Mouse (Mus musculus): ENCODE measurements around the gene Klhl42.

Gene Klhl42

DNA sequence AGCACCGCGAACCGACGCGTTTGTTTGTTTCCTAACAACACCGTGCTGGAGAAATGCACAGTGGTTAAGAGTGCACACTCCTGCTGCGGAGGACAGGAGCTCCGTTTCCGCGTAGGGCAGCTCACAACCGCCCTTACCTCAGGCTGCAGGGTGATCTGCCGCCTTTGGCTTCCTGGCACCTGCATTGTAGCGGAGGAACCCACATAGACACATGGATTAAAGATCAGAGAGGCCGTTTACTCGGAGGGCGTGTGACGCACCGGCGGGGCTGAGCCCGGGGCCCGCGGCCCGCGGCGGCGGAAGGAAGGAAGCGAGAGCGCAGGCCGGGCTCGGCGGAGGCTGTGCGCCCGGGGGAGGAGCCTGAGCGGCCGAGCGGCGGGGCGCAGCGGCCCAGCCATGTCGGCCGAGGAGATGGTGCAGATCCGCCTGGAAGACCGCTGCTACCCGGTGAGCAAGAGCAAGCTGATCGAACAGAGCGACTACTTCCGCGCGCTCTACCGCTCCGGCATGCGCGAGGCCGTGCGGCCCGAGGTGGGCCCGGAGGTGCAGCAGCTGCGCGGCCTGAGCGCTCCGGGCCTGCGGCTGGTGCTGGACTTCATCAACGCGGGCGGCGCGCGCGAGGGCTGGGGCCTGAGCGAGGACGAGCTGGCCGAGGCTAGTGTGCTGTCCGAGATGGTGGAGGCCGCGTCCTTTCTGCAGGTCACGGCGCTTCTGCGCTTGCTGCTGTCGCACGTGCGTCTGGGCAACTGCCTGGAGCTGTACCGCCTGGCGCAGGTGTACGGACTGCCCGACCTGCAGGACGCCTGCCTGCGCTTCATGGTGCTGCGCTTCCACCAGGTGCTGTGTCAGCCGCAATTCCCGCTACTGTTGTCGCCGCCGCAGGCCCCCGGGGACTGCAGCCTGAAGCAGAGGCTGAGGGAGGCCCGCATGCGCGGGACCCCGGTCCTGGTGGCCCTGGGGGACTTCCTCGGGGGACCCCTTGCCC is at the start of gene Klhl42:
Klhl42 (plus strand) TSS at position 244 of the 985 bp plus-strand sequence.
- DNase-seq (ENCODE audit: low spot score in 2 of 2) = peak; percentile 74 to 83

DNA sequence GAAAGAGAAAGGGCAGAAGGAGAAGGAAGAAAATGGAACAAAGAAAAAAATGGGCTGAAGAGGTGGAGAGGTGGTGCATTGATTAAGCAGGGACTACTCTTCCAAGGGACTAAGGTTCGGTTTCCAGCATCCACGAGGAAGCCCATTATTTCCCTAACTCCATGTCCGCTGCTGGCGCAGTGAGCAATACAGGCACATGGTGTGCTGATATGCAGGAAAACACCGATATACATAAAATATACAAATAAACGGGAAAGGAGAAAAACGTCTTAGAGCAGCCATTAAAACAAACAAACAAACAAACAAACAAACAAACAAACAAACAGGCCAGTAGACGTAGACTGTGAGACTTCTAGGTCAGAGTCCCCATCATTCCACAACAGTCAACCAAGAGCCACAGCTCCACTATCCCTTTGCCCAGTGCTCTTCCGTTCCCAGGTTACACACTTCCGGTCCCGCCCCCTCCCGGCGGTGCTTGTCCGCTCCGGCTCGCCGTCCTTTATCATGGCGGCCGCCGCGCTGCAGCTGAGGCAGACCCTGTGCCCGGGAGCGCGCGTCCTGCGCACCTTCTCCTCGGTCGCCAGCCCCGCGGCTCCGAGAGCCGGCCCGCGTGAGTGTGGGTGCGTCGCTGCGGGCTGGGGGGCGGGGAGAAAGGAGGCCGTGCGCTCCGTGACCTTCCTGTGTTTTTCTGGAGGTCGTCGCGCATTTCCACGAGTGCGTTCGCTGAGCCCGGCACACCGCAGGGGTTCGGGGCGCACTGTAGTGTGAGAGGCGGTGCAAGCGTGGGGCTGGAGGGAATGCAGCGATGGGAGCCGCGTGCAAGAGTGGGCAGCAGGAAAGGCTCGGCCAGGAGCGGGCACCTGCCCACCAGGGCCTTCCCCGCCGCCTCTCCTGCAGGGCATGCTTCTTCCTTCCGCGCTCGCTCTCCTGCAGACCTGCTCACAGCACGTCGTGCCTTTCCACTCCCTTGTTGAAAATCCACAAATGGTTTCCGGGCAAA is 48.6 kb upstream of the Klhl42 start, which contains the start of gene Mrps35:
Mrps35 (plus strand) TSS at position 474 of the 1,000 bp plus-strand sequence.
- DNase-seq (ENCODE audit: low spot score in 2 of 2) = peak; percentile 72 to 86

DNA sequence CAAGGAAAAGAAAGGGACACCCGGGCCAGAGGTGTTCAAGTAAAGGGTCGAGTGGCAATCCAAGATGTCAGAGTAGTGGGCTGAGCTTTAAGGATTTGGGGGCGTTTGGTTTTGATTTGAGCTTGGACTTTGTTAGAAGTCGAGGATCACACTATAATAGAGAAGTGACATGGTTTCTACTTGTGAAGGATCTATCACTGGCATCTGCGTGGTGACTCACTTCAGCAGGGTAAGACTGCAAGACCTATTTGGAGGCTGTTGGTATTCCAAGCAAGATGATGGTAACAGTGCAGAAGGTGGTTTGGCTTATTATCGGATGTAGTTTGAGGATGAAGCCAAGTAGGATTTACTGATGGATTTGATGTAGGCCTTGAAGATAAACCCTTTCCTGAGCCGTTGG is 47.5 kb upstream of the Klhl42 start:
- DNase-seq (ENCODE audit: low spot score in 2 of 2) = no peak

DNA sequence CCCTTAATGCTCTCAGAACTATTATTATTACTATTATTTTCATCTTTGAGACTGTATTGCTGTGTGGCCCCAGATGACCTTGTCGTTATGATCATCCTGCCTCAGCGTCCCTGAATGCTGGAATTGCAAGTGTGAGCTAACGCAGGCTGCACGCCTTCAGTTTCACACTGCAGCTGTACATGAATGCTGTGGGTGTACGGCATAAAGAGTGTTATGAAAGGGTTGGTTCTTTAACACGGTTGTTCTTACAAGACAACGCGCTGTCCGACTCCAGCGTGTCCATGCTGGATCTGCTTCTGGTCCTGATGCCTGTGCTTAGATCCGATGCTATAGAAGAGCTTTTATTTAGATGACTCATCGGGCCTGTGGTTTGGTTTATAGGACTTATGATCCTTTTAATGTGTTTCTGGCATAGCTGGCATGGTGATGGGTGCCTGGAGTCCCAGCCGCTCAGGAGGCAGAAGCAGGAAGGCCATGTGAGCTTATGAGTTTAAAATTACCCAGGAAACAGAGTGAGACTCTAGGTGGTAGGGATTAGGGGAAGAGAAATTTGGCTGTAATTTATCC is 41.9 kb upstream of the Klhl42 start:
- no peak for DNase-seq (ENCODE audit: low spot score in 2 of 2)

DNA sequence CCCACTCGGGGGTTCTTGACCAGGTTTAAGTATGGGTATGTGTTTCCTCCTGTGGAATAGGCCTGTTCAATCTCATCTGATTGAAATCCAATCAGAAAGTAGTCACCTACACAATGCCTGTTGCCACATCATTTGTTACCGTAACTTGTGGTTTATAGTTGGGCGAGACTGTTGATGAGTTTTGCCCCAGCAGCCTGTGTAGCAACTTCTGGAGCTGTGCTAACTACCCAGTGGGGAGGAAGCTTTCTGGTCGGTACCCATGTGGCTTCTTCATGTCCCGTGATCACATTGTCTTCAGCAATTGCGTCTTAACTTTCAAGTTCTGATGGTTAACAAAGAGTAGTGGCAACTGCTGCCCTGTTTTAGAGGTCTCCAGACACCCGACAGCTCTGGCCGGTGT is 39.5 kb upstream of the Klhl42 start:
- DNase-seq (ENCODE audit: low spot score in 2 of 2) = no peak

DNA sequence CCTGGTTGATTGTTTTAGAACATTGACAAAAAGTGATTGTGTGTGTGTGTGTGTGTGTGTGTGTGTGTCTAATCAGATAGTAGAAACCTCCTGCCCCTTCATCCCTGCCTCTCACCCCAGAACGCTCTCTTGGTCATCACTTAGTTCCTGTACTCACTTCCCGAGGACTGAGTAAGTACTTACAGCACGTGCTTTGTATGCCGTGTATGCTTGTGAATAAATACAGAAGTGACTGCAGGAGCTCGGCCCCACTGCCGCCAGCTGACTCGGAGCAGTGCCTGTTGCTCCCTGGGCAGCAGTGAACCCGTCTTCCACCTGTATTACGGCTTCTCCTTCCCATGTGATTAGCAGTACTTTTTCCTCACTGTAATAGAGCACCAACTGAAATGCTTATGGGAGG is 38.7 kb upstream of the Klhl42 start:
- DNase-seq (ENCODE audit: low spot score in 2 of 2) = no peak

DNA sequence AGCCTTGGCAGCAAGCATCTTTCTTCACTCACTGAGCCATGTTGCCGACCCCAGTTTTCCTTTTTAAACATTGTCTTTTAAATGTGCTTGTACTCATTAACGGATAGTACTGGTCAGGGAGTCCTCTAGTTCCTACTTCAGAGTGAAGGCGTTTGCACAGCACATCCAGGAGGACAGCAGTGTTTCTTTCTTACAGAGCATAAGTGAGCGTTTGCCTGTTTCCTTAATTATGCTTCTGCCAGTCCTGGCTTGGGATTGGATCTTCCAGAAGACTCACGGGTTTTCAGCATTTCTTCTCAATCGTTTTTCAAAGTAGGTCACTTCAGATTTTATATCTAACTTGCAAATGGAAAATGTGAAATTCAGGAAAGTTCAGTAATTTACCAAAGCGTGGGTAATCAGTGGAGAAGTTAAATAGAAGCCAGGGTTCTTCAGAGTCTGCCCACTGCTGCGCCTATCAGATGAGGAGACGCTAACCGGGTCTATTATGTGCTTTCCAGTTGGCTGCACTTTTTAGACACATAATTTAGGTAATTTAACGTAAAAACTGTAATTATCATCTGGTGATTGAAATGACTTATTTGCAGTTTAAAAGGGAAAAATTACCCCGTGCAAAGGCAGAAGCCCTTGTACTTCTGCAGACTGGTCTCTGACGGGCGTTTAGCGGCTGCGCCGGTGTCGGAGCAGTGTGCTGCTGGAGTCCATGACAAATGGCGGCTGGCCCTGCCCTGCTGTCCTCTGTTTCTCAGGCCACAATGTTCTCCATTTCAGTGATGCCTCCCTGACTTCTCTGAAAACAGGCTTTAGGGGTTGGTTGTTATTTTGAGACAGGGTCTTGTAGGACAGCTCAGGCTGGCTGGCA is 37.2 kb upstream of the Klhl42 start:
- no peak for DNase-seq (ENCODE audit: low spot score in 2 of 2)

DNA sequence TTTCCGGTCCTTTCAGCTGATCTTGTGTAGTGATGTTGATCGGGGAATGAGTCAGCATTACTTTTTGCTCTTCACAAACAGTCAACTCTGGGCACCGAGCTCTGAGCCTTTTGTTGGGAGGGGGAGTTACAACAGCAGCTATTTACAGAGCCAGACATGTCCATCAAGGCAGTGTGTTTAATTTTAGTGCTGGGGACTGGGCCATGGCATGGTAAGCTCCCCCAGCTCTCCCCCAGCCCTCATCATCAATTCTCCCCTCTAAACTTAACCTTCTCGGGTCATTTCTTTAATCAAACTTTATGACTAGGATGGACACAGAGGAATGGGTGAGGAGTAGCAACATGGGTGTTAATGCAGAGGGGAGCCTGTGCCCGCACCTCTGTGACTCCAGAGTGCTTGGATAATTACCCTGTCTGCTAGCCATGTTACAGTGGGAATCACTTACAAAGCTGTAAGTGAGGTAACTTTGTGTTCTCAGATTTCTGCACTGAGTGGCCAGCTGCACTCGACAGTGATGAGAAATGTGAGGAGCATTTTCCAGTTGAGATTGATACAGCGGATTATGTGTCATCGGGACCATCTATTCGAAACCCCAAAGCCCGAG is 35.7 kb upstream of the Klhl42 start:
- DNase-seq (ENCODE audit: low spot score in 2 of 2) = no peak

DNA sequence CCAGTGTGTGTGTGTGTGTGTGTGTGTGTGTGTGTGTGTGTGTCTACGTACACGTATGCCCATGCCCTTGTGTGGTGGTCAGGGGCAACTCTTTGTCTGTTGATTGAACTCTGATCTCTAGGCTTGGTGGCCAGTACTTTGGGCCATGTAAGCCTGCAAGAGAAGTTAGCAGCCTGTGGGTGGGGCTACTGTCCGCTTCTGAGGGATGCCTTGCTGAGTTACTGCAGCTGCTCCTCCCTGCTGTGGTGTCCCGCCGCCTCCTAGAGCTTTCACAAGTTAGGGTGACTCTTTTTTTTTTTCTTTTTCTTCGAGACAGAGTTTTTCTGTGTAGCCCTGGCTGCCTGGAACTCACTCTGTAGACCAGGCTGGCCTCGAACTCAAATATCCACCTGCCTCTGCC is 31.9 kb upstream of the Klhl42 start:
- DNase-seq (ENCODE audit: low spot score in 2 of 2) = no peak

DNA sequence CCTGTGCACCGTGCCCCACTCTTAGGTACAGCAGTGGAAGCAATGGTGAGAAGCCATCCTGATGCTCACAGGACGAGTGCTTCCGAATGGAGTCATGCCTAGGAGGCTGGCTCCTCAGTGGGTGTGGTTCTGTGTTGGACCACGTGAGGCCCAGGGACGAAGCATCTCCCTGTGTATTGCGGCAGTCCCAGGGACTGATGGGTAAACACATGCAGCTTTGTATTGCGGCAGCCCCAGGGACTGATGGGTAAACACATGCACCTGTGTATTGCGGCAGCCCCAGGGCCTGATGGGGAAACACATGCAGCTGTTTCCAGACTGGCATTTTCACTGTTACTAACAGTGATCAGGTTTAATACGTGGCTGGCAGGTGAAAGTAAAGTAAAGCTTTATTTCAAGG is 29.5 kb upstream of the Klhl42 start:
- no peak for DNase-seq (ENCODE audit: low spot score in 2 of 2)

DNA sequence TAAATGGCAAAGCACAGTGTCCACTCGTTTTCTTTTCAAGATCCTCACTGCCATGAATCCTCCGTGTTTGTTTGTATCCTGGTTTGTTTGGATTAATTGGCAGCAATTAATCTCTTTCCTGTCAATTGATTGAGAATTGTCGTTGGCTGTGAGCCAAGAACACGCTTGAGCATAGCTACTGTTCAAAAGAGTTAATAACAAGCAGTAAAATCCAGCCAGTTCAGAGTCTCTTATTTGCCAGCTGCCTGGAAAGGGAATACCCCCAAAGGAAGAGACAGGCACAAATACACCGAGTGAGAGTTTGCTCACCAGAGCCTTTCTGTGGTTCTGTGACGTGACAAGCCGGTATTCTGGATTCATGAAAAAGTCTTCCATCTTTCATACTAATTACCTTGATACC is 29.1 kb upstream of the Klhl42 start:
- DNase-seq (ENCODE audit: low spot score in 2 of 2) = no peak

DNA sequence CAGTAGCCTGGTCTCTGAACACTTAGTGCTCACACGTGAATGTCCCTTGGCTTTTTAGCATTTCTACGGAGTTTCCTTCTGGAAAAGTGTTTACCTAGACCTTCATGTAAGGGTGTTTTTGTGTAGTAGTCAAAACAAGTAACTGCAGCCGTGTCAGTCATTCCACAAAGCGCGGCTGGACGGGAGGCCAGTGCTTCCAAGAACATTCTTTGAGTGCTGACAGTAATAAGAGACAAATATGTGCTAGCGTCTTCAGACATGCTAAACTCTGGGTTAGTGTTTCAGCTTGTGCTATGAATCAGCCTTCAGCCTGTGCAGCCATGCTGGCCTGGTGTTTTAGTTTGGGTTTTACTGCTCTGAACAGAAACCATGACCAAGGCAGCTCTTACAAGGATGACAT is 28.5 kb upstream of the Klhl42 start:
- no peak for DNase-seq (ENCODE audit: low spot score in 2 of 2)

DNA sequence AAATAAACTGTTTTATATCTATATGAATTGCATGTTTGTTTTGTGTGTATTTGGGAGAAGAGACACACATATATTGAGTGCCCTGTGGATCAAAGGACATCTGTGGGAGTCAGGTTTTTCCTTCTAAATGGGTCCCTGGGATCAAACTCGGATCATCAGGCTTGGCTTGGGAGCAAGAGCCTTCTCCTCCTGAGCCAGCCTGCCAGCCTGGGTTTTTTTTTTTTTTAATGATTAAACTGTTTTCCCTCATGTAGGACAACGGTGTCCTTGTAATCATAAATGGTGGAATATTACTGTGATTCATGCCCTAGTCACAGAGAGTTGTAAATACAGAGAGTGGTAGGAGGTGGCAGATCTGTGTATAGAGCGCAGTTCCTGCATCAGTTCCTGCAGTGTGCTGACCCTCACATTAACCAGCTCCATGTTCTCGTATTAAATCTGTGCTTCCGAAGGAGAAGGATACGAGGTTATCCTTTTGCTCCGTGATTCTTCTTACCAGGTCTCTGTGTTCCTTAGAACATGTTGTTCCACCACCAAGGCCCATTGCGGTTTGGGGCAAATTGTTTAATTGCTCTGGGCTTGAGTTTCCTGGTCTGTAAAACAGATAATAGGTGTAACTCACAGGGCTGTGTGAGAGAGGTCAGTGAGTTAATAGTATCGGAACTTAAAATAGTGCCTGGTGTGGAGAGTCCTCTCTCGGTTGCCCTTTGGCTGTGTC is 26.8 kb upstream of the Klhl42 start:
- DNase-seq (ENCODE audit: low spot score in 2 of 2) = no peak

DNA sequence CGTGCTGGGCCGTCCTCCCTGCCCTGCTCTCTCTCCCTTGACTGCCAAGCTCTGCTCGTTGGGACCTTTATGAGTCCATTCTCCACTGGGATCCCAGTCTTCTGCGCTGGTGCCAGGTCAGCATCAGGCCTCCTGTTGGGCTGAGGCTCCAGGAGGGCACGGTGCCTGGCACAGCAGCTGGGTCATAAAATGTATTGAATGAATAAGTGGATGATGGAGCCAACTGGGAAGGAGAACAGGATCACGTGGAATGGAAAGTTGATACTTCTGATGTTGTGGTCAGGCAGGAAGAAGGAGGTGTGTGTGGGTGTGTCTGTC is 26.3 kb upstream of the Klhl42 start:
- DNase-seq (ENCODE audit: low spot score in 2 of 2) = peak; percentile 33 to 60

DNA sequence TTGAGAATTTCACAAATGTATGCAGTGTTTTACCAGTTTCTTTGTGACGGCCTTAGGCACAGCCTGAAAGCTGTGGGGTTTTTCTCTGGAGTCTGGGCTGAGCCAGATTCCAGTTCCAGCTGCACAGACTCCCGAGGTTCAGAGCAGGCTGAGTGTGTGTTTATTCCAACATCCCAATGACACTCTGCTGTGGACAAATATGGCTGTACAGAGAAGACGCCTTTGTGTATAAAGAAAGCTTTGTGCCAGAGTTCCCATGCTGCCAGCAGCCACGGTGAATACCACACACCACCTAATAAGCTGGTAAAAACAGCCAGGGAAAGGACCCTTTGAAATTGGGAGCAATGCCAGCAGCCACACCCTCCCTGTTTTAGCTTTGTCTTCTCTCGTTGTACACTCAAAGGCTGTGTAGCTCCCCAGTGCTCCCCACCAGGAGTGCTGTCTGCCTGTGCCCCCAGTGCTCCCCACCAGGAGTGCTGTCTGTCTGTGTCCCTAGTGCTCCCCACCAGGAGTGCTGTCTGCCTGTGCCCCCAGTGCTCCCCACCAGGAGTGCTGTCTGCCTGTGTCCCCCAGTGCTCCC is 15.3 kb upstream of the Klhl42 start:
- DNase-seq (ENCODE audit: low spot score in 2 of 2) = no peak

DNA sequence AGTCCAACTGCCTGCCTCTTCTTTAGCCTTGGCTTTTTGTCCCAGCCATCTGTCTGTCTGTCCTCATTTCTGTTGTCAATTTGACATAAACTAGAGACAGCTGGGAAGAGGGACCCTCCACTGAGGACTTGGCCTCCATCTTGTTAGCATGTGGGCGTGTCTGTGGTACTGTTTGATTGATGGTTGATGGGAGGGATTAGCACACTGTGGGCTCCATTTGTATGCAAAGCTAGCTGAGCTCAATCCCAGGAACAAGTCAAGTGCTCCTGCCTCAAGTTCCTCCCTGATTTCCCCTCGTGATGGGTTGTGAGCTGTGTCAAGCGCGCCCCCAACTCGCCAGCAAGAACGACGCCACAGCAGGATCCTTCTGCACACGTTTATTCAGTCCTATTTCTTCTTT is 14.3 kb upstream of the Klhl42 start:
- no peak for DNase-seq (ENCODE audit: low spot score in 2 of 2)

DNA sequence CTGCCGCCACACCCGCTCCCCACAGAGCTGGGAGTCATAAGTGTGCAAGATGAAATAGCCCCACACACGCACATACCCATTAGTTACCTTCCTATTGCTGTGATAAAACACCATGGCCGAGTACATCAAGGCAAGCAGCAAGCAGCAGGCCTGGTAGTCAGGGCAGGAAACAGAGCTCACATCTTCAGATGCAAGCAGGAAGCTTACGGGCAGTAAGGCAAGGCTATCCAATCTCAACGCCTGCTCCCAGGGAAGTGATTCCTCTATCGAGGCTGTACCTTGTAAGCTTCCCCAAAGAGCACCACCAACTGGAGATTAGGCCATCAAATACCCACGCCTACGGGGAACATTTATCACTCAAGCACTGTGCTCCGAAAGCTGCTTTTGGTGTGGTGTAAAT is 11.3 kb upstream of the Klhl42 start:
- DNase-seq (ENCODE audit: low spot score in 2 of 2) = no peak

DNA sequence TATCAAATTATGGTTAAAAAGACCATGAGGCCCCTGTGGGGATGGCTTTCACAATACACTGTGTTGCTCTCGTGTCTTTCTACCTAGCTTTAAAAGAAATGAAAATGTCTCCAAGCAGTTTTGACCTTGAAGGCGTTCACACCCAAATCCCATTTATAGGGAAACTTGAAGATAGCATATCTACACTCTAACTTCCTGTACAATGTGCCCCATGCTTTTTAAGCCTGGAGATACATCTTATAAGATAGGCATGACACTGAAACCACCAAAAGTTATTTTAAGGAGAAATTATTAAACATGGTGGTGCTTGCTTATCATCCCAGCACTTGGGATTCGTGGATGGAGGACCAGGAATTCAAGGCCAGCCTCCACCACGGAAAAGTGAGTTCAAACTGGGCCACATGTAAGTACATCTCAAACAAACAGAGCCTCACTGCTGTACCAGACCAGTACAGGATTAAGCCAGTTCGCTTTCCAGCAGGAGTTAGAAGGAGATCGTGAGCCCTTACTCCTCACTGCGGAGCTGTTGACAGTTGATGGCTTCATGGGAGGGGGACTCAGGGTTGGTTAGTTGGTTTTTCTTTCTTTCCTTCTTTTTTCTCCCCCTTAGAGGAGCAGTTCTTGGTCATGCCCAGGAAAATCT is 5.7 kb upstream of the Klhl42 start:
- DNase-seq (ENCODE audit: low spot score in 2 of 2) = no peak

DNA sequence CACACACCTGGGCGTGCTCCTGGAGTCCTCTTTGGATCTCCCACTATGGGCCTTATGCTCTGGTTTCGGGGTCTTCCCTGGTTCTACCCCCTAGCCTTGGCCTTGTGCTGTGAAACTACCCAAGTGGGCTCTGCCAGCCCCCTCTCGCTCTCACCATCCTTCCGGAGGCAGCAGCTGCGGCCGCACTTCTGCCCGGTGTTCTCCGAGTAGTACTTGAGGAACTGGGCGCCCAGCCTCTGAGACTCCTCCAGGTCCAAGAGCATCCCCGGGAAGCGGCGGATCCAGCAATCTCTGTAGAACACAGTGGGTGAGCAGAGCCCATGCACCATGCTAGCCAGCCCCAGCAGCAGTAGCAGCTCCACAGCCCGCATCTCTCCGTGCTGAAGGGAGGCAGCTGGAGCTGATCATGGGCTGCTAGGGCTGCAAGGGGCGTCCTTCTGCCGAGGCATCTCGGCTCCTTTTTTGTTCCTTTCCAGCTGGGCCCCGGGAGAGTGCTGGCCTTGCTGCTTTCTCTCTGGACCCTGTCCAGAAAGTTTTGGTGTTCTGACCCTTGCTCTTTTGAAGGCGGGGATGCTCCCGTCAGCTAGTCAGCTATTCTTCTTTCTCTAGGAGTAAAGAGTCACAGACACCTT is 4.5 kb upstream of the Klhl42 start, which contains the start of gene Mansc4:
Mansc4 (minus strand) TSS at position 439 of the 632 bp plus-strand sequence.
- peak; percentile 31 to 46 for DNase-seq (ENCODE audit: low spot score in 2 of 2)
